Mouse (Mus musculus) monocyte, adult 2 months (primary cell): ENCODE data around the gene Ldhd.

ENCODE experiments used
- DNase-seq, 2 experiments: peaks; one replicate each; pipeline ENCODE4 v3.0.0; 2022; ENCODE audit warnings: low spot score in 2 of 2, low read depth in 1 of 2

The Ldhd gene

DNA sequence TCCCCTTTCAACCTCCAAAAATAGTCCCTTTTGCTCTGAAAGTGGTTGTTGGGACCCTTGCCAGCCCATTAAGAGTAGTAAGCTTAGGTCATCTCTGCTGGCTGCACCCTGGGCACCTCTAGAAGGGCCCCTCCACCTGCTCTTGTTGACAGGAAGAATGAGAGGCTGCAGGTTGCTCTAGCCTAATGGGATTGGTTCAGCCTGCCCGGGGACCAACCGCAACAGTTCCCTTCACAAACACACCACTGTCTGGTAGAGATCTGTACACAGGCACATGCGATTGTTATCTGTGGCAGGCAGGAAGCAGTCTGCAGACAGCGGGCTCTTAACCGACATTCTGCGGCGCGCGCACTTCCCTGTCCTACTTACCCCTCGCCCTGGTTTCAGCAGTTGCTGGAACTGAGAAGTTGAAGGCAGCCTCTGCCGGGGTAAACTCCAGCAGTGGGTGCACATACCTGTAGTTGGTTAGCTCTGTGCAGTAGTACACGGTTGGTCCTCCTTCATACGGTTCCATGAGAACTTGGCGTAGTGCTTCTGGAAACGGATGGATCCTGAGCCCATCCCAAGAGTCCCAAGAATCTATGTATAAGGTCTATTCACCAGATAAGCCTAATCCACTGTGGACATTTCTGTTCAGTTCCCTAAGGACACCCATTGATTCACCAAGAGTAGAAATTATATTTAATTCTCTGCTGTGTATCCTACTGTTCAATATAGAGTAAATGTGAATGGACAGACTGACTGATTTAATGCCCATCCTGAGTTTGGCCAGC lies 34.3 kb downstream of the Ldhd start:
- DNase-seq: peak; percentile 6 to 28

DNA sequence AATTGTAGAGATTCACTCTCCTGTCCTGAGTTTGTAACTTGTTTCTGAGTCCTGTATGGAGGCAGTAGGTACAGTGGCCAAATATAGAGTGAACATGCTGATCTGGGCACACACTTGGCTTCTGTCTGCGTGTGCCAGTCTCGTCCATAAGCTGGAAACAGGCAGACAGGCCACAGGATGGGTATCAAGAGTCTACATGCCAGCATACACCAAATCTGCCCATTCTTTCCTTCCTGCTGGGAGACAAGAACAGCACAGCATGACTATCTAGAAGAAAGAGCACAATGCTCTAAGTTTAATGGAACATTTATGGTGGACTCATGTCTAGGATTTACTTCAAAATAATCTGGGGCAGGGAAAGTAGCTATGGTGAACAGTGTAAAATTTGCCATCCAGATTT lies 35.2 kb downstream of the Ldhd start:
- DNase-seq: no peak

DNA sequence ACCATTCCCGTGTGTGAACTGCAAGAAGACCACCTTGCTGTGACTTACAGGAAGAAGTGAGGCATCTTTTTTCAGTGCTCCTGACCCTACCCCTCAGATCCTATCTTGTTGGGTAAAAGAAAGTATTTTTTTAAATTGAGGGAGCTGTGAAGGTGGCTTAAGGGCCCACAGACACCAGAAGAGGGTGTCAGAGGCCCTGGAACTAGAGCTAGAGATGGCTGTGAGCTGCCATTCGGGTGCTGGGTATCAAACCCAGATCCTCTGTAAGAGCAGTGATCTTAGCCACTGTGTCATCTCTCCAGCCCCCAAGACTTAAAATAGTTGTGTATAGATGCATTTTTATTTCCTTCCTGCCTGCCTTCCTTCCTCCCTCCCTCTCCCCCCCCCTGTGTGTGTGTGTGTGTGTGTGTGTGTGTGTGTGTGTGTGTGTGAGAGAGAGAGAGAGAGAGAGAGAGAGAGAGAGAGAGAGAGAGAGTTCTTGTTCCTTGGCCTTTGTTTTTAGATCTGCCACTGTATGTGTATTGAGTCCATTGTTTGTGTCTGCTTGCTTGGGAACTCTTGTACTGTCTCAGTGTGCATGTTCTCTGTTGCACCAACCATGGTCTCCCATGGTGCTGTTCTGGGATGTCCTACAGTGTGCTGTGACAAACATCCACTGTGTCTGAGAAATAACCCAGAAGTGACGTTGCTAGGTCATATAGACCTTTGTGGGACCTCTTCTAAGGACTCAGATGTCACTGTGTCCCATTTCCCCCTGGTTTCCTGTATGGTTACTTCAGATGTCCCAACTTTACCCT lies 35.9 kb downstream of the Ldhd start:
- no peak for DNase-seq

DNA sequence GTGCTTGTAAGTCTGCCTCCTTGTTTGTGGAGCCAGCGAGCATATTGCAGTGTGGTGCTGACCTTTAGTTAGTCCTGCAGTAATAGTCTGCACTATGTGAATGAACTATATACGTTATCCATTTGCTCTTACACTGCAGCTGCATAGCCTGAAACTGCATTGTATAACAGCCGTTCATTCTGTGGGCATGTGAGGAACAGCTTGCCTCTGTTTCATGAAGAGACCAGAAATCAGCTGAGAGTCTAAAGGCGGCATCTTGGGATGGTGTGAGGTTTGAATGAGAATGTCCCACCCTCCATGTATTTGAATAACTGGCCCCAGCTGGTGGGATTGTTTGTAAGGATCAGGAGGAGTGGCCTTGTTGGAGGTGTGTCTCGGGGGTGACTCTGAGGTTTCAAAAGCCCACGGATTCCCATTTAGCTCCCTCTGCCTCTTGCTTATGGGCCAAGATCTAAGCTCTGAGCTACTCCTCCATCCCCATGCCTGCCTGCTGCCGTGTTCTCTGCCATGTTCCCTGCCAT lies 37.7 kb downstream of the Ldhd start:
- no peak for DNase-seq

DNA sequence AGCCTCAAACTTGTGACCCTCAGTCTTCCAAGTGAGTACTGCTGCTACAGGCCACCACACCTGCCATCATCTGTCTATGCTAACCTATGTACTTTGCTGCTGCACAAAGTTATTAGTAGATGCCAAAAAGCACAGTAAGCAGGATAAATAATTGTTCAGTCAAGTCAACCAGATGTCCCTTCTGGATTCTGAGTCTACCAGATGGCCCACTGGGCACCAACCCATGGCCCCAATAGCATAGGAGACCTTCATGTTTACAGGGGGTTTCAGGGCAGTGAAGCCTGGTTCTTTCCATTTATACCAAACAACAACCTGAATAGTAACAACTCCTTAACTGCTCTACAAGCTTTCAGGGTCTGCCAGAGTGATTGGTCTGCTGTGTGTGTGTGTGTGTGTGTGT lies 39.0 kb downstream of the Ldhd start:
- no peak for DNase-seq

DNA sequence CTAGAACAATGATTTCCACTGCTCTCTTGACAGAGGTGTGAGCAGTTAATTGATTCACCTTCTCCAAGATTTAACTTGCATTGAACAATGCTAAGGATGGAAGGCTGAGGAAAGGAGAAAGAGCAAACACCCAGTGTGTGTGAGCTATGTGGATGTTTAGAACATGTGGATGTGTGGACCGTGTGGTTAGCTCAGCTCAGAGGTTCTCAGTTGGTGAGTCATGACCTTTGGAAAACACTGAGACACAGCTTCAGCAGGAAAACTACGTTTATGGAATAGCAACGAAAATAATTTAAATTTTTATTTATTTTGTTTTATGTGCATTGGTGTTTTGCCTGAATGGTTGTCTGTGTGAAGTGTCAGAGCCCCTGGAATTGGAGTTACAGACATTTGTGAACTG lies 40.0 kb downstream of the Ldhd start:
- no peak for DNase-seq

DNA sequence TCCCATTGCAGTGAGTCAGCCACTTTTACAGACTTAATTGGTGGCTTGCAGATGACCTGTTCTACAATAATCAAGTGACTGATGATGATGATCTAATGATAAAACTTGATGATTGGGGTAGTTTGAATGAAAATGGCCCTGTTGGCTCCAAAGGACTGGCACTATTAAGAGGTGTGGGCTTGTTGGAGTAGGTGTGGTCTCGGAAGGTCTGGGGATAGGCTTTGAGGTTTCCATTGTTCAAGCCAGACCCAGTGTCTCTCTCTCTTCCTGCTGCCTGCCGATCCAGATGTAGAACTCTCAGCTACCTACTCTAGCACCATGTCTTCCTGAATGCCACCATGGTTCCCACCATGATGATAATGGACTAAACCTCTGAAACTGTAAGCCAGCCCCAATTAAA lies 41.8 kb downstream of the Ldhd start:
- DNase-seq: no peak

DNA sequence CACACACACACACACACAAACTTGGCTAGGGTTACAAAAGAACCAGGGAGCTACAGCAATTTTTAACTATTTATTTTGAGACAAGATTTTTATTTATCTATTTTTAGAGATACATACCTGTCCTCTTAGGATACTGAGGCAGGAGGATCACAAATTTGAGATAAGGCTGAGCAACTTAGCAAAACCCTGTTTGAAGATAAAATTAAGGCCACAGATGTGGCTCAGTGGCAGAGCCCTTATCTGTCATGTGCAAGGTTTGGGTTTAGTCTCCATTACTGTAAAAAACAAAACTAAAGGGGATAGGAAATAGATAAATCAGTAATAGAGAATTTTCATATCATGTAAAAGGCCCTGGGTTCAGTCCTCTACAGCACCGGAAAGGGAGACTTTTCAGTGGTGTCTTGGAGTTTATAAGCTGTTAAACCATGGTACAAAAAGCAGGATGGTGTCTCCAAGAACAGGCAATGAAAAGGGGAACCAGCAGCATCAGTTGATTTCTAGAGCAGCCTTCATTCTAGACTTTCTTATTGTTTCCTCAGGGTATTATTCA lies 42.6 kb downstream of the Ldhd start:
- no peak for DNase-seq

DNA sequence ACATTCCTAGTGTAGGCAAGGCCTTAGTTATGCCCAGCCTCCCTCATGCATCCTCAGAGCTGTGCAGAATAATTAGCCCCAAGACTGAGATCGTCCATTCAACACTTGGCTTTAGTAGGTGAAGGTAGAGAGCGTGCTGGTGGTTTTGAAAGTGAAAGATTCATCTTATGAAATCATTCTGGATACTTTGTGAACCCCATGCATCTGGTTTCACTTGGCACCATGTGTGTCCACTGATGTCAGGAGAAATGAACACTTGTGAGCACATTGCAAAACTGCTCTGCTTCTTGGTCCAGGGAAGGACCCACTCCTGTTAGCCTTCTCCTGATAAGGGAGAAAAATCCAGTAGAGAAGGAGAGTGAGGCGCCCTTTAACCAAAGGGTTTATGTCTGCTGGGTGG lies 45.2 kb downstream of the Ldhd start:
- no peak for DNase-seq

DNA sequence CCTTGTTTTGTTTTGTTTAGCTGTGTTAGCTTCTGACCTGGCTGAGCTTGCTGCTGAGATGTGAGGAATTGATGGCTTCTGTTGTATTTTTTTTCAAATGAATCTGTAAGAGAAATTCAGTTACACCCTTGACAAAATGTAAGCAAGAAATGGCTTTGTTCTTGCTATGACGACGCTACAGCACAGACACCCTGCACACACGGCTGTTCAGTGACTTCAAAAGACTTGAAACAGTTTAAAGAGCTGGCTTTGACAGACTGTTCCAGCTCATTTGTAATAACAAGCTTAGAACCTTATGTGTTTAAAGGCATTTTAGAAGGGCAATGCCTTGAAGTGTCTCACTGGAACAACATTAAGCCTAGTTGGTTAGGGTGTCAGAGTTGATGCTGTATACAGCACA lies 47.8 kb downstream of the Ldhd start:
- no peak for DNase-seq

DNA sequence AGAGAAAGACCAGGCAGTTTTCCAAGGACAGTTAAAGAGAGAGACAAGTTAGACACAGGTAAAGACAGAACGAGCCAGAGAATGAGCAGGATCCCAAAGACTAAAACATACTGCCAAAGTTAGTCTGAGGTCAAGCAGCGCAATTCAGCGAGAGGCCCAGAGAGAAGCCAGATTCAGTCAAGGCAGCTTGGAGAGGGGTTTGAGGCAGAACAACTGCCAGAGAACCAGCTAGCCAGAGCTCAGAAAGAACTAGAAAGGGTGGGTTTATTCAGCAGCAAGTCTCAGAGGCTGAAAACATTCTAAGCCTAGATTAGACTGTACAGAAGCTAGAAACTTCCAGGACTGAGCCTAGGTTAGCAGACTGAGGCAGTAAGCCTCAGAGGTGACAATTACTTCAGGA lies 49.9 kb downstream of the Ldhd start:
- DNase-seq: no peak

DNA sequence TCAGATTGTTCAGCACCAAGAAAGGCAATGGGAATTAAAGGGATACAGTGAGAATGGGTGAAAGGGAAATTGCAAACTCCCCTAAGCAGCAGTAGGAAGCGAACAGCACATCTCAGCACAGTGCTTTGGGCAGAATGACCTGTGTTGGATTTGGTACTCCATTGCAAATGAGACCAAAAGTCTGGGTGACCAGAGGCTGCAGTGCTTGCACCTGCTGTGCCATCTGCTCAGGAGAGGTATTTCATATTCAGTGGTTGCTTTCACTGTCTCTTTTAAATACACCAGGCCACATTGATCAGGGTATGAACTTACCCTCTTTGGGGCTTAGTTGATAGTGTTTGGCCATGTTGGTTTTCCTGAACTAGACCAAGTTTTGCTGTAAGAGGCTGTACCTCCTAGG lies 50.9 kb downstream of the Ldhd start:
- no peak for DNase-seq

DNA sequence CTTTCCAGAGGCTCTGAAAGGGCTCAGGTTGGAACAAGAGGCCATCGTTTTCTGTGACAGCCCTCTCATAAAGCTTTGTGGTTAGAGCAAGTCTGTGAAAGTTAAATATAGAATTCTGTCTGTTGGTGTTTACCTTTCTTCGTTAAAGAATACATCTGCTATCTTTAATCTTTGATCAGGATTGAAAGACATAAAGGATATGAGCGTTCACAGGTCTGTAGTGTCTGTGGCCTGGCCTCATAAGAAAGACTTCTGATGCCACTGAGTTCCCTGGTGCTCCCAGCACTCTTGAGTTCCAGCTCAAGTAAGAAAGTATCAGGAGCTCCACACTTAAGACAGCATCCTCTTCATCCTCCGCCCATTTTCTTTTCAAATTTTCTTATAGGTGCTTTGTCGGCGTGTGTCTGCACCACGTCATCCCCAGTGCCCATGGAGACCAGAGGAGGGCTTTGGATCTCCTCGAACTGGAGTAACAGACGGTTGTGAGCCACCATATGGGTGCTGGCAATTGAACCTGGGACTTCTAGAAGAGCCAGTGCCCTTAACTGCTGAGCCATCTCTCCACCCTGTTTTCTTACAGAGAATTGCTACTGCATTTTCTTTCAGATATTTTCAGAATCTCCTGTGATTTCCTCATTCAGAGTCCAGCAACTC lies 52.2 kb downstream of the Ldhd start:
- DNase-seq: no peak

DNA sequence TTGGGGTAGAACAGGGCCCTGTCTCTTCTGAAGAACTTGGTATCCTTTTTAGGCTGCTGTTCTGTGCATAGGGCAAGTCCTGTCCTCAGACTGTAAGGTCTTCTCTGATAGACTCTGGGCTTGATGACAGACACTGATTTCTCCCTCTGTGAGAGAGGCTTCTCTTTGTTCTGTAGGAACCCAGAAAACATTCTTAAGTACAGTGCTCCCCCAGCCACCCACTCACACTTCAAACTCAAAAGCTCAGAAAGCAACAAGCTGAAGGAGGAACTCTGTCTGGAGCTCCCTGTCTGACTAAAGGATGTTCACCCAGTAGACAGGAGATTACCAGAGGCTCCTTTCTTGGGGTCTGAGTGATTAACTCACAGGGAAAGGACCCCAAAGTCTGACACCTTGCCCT lies 53.7 kb downstream of the Ldhd start:
- DNase-seq: no peak

DNA sequence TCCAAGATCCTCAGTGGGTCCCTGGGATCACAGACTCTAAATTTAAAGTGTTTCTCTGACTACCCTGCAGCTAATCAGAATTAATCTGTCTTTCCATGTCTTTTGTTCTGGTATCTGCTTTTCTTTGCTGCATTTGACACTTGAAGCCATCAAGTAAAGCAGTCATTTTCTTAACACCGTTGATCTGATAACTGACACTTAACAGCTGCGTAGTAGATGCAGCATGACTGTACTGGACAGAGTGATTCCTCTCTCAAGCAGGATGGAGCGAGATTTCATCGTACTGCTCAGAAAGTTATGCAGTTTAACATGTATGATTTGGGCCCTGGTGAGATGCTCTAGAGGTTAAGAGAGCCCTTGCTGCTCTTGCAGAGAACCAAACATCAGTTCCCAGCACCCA lies 54.7 kb downstream of the Ldhd start:
- DNase-seq: no peak

DNA sequence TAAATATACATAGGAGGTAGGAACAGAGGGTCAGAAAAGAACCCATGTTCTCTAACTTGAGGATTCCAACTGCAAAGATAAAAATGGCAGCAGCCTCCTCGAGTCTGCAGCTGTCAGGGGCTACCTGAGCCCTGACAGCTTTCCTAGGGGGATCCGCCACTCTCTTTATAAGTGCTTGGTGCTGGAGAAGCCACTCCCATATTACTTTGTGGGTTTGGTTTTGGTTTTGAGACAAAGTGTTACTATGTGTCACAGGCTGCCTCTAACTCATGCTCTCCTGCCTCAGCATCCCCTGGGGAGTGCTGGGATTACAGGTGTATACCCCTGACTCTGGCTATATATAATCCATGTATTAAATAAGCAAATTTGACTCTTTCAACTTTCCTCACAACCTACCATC lies 56.2 kb downstream of the Ldhd start:
- no peak for DNase-seq
